Mouse (Mus musculus) testis, adult 2 months (tissue): ENCODE results near the gene Dync1i1.

ENCODE experiments used
- CTCF ChIP-seq: fragments of 200-500 bp; IDR thresholded peaks from 2 replicates; pipeline ENCODE4 v1.5.1; 2012; ENCODE audit warnings: low read depth, mild to moderate bottlenecking, inconsistent platforms, low read length, moderate library complexity; ENCODE audit not compliant: control insufficient read depth, insufficient read depth, insufficient replicate concordance
- POLR2A ChIP-seq: fragments of 200-500 bp; IDR thresholded peaks from 2 replicates; pipeline ENCODE4 v1.6.1; 2012; ENCODE audit warnings: low read depth, mild to moderate bottlenecking, inconsistent platforms, low read length, moderate library complexity; ENCODE audit not compliant: control insufficient read depth

GRCm38 (mm10) chr6:6023976-6024375 is 298.5 kb downstream of the Dync1i1 start:
- TF ChIP-seq POLR2A (no peak), CTCF (no peak)
